Mouse (Mus musculus) urinary bladder, postnatal 36 days (tissue): ENCODE results near the gene Cxcl2.
A peak's percentile ranks its signal among the peaks of the same experiment; 100 is the strongest.

Experiments
- DNase-seq, 2 experiments: peaks; one replicate each; pipeline ENCODE4 v3.0.0; 2022; ENCODE audit warnings: low spot score in 2 of 2, mixed read lengths in 1 of 2

Gene Cxcl2

DNA sequence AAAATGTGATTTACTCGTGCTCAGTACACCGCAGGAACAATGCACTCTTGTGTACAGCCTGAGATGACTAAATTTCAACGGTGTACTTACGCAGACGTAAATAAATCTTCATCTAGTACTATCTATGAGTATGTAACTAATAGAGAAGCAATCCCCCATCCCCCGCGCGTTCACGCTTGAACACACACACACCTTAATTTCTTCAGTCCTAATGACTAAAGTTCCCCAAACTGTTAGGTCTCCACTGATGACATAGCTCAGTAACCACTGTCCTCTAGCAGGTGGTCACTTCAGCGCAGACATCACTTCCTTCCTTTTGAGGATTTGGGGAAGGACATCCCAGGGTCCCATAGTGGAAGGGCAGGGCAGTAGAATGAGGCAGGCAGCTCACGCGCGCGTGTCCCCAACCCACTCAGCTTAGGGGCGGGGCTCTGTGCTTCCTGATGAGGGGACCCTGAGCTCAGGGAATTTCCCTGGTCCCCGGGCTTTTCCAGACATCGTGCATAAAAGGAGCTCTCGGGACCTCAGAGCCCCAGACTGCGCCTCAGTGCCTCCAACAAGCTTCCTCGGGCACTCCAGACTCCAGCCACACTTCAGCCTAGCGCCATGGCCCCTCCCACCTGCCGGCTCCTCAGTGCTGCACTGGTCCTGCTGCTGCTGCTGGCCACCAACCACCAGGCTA lies at the start of gene Cxcl2:
Cxcl2 (plus strand) TSS at position 533 of the 682 bp plus-strand sequence.
- DNase-seq, result no peak

DNA sequence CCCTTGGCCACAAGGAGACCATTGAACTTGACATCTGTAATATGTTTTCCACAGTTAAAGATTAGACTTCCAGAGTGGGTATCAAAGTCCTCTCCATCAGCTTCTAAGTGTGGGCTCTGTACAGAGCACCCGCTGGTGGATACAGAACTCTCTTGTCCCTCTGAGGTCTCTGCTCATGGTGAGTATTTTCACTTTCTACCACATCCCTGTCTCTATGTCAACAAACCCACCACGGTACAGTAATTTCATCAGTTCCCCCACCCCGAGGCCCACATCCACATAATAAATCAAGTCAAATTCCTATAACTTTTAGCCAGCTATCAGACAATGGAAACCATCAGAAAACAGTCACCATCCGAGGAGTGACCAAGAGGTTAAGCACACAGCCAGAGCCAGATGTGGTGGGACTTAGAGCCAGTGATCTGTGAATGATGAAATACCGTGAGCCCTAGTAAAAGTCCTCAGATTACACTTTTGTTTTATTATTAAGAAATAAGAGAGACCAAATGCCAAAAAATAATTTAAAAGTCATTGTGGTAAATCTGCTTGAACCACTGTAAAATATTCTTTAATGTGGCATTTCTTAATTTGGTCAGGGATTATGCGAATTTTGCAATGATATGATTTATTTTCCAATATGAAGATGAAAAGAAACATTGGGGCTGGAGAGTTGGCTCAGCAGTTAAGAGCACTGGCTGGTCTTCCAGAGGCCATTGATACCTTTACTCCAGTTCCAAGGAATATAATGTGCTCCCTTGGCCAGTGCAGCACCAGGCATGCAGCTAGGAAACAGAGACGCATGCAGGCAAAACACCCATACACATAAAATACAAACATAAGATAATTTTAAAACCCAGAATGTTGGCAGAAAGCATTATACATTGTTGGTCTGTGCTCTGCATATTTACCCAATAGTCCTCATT lies 48.1 kb upstream of the Cxcl2 start:
- no peak for DNase-seq

DNA sequence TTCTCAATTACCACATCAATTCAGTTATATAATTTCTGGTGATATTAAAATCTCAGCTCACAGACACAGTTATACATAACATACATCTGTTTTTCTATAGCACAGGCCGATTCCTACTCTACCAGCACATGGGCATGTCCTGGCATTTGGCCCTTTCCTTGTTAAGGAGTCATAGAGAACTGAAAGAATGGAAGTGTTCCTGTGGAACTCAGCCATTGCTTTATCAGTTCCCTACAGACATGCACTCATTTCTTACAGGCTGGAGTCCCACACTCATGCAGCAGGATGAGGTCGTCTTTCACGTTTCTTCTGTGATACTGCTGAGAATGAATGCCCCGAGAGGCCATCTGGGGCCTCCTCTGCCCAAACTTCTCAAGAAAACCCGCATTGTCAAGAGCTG lies 46.2 kb upstream of the Cxcl2 start:
- no peak for DNase-seq

DNA sequence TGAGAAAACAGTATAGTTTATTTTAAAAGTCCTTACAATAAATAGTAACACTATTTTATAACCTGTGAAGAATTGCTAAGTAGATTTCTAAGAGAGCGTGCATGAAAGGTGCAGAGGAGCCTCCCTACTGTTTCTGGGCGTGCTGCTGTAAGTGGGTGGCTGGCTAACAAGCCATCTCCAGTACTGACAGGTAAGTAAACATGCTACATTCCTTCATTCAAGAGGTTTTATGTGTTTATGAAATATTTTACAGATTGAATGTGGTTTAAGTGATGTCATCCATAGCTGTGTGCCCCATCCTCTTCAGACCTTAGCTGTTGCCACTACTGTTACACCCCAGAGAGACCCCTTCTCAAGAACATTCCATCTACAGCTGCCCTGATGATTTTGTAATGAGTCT lies 45.2 kb upstream of the Cxcl2 start:
- DNase-seq, result no peak

DNA sequence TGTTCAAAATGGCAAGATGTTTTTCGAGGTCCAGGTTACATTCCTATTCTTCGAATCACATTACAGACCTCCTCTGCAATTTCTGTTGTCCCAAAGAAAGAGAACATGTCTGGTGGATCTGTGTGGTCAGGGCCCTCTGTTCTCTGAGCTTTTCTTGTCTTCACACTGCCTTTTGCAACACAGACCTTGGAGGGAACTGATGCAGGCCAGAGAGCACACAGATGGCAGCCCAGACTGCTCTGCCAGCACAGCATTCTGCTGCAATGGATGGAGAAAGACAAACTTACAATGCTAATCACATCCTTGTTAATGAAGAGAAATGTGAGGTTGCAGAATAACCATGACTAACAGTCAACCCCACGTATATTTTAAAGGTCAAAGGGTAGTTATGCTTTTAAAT lies 44.6 kb upstream of the Cxcl2 start:
- DNase-seq, result no peak

DNA sequence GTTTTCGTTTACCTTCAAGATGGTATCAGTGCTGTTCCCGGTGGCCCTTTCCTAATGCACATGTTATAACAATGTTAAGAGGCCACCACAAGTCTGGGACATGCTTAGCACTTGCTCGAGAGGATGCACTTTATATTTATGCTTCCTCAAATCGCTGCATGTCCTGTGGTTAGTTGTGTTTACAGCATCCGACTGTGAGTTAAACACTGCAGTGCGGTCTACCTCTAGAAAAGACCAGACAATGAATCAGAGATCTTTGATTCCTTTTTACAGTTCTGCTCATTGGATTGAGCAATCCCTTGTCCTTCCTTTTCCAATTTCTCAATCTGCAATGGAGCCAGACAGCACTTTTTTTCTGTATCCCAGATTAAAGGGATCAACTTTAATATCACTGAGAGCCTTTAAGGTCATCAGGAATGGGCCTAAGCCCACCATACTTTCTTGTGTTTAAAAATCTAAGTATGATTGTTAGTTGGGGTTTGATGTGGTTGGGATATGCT lies 41.7 kb upstream of the Cxcl2 start:
- no peak for DNase-seq

DNA sequence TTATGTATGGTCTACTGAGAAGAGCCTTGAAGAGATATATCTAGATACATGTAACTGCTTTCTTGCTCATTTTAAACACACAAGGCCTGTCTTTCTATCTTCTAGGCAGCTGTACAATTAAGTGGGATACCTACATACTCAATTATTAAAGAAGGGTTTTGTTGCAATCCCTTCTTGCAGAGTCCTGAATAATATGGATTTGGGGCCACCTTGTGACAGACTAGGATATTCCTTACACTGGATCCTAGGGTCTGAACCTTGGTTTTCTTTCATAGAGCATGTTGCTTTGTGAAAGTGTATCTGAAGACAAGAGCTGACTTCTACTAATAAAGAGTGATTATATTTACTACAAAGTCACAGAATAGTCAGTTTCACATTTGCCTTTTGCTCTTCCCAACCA lies 36.9 kb upstream of the Cxcl2 start:
- DNase-seq, result no peak

DNA sequence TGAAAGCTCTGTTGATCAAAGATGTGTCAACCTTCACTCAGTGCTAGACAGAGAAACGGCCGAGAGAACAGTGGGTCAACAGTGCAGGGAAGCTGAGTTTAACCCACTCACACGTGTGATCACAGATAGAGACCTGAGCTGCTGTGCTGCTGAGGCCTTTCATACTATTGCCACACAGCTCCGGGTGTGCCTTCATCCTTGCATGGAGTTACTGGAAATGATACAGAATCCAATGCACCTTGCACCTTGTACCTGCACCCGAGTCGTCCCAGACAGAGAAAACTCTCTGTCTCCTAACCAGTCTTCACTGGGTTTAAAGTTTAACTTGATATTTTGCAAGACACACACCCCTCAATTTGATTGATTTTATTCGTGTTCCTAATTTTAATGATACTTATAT lies 31.3 kb upstream of the Cxcl2 start:
- DNase-seq, result no peak

DNA sequence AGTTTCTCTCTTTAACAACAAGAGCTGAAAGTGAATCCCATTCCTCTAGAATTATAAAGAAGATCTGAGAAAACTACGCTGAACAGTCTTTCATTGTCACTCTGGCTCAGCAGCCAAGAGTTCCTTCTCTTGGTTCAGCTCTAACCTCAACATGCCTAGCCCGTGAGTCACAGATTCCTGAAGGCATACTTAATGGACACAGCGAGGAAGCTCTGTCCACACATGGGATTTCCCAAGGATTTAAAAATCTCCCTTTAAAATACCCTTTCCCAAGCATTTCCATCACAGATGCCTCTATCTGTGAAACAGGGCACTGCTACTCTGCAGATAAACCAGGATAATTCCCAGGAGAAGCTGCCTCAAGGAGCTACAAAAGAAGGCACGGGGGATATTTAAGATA lies 27.6 kb upstream of the Cxcl2 start:
- no peak for DNase-seq

DNA sequence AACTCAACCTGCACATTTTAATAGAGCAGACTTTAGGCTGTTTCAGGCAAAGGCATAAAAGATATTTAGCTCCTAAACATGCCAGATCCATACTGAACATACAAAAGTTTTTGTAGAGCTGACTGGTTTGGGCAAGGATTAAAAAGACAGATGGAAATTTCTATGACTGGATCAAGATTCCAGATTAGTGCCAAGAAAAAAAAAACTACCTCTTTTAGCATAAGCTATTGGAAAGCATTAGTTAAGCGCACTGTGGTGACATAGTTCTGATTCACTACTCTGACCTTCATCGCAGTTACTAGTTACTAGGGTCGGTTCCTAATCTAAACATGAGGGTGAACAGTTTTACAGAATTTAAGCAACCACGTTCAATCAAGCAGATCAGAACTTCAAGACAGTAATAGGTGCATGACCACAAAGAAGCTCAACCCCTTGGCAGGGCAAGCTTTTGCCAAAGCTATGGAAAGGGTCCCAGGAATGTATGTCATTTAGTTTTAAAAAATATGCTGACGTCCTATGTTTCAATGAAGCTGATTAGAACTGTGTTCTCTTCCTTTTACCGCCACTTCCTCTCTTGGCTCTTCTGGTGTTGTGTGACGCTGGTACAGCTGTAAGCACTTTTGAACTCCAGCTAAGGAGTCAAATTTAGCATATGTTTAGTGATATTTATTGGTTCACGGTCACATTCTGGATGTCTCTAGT lies 27.0 kb upstream of the Cxcl2 start:
- no peak for DNase-seq

DNA sequence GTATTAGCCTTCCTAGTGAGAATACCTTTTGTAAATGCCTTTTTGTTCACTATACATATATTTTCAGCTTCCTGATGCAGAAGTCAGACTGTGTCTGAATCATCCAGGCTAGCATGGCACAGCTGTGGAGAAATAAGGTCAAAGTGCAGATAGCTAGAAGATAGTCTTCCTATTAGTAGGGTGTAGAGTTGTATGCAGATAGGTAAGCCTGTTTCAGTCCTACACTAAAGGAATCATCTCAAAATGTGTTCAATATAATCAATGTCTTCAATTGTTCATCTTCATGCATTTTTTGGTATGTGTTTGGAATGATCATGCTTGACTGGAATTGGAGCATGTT lies 26.5 kb upstream of the Cxcl2 start:
- DNase-seq, result no peak

DNA sequence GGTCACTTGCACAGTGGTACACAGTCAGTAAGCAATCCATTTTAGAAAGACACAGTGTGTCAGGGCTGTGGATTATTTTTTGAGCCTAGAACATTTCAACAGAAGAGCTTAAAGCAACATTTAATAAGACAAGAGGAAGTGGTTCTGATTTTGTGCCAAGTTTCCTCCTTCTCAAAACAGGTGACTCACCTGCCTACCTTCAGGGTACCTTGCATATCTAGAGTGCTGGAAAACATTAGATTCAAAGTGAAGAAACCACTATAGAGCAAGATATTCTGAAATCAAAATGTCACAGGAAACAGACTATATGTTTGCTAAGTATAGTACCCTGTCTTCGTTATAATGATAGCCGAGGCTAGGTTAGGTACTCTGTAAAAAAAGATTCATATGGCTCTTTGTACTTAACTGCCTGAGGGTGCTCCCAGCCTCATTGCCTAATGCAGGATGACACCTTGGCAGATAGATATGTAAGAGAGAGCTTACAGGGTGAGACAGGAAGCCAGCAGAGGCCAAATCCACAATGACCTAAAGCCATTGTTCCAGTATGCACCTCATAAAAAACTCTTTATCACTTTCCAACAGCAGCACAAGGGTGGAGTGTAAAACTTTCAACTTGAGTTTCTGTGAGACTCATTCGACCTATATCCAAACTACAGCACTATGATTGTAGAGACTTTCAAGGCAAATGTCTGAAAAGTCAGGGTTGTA lies 24.2 kb upstream of the Cxcl2 start:
- DNase-seq, result no peak

DNA sequence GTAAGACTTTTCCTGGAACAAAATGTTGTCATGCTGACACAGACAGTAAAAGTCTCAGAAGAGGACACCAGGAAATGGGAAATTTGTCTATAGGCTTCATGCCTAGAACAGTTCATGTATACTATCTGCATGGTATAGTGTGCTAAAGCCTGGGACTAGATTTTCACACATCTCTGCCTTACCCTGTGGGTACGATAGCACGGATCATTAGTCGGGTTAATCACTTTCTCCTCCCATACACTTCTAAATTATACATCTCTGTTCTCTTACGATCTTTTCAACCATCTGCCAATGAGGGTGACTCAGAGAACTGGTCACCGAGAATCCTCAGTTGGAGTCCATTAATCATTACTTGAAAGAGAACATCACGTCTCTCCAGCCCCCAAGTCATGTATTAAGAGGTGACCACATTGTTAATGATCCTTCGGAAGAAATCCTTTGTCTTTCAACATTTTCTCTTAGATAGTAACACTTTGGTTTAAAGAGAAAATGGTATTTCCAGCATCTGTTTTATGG lies 23.3 kb upstream of the Cxcl2 start:
- DNase-seq, result no peak

DNA sequence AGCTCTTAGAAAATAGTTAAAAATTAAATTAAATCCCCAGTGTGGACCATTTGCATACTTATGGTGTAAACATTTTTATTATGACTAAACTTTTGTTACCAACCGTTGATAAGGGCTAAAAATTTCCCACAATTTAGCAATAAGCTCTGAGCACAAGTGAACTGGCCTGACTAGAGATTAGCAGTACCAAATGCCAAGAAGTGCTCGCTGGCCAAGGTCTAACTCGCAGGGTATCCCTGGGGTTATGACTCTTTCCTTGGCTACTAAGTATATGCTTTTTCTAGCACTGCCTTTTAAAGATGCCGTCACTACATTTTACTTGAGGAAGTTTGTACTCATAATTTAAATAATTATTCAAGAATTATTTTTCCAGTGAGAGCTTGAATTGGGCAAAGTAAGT lies 22.6 kb upstream of the Cxcl2 start:
- DNase-seq, result no peak

DNA sequence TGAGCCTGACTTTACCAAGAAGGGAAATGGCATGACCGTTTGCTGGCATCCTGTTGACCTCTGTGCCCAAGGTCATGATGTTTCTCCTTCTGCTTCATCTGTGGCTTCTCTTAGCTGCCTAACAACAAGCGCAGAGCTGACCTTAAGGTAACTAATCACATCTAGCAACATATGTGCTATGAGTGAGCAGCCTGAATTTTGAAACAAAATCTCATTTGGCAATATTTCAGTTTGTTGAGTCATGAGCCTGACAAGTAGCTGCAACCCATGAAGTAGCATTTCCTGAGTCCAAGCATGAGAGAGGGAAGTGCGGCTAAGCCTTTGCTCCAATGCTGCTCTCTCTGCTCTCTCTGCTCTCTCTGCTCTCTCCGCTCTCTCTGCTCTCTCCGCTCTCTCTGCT lies 22.0 kb upstream of the Cxcl2 start:
- DNase-seq, result no peak

DNA sequence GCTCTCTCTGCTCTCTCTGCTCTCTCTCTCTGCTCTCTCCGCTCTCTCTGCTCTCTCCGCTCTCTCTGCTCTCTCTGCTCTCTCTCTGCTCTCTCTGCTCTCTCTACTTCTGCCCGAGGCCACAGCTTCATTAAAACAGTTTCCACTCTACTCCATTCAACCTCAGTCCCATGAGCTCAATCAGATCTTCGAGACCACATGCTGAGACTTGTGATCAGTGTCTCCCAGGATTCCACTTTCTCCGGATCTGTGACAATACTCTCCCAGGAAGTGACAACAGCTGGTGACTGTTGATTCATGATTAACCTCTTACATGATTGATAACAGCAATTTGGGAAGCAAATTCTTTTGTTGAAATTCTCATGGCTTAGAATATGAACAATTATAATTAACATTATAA lies 21.5 kb upstream of the Cxcl2 start:
- no peak for DNase-seq

DNA sequence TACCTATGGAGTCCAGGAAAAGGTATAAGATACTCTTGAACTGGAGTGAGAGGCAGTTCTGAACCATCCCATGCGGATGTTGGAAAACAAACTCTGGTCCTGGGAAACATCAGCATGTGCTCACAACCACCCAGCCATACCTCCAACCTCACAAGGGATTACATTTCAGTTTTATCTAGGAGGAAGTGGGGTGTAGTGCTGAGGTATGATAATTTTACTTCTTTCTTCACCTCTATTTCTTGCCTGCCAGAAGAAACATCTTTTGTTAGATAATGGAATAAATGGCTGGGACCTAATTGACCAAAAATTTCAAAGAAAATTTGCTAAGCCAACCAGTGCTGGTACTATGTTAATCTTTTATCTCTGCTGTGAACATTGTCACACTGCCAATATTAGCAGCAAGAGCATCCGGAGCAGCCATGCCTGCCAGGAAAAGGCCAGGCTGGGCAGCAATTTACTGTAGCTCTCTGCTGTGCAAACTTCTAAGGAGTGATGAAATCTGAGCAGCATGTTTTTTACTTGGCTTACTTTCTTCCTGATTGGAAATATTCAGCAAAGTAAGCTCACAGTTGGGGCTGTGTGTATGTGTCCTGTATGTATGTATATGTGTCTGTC lies 18.9 kb upstream of the Cxcl2 start:
- DNase-seq, result no peak

DNA sequence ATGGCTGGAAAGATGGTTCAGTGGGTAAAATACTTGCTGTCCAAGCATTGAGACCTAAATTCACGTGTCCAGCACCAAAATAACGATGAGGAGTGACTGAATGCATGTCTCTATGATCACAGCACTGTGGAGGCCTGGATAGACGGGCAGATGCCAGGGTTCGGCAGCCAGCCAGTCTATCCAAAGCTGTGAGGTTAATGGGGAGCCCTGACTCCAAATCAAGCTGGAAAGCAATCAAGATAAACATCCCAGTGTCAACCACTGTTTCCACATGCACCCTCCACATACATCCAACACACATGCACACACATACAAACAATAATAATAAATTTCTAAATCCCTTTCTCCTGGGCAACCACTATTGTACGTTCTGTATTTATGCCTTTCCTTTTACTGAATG lies 15.0 kb upstream of the Cxcl2 start:
- DNase-seq, result no peak

DNA sequence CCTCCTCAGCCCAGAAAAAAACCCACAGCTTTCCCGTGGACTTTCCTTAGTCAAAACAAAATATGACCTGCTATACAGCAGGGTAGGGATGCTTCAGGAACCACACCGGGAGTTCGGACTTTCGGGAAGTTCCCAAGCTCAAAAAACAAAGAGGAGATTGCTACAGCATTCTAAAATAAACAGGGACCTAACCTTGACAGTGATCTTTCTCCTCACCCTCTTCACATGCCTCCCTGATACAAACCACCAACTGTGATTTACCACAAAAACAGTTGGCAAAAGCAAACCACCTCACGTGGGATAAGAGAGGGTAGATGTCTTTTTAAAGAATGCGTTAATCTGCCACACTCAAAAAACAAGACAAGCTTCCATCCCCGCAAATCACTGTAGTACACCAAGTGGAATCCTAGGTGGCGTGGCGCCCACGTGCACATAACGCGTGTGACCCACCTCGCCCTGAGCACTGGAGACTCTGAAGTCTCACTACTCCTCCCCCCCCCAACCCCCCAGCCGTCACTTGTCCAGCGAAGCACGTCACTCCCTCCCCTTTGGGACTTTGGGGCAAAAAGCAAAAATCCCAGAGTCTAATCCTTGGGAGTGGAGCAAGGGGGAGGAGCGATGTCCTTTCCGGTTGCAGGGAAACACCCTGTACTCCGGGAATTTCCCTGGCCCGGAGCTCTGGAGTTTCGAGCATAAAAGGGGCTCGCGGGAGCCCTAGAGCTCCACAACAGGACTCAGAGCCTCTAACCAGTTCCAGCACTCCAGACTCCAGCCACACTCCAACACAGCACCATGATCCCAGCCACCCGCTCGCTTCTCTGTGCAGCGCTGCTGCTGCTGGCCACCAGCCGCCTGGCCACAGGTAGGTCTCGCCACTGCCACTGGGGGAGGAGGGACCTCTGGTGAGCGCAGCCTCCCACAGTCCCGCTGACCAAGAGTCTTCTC lies 12.9 kb upstream of the Cxcl2 start, which contains the start of gene Cxcl1:
Cxcl1 (plus strand) TSS at position 723 of the 945 bp plus-strand sequence.
- DNase-seq, result peak in 1 of 2 experiments; percentile 32

DNA sequence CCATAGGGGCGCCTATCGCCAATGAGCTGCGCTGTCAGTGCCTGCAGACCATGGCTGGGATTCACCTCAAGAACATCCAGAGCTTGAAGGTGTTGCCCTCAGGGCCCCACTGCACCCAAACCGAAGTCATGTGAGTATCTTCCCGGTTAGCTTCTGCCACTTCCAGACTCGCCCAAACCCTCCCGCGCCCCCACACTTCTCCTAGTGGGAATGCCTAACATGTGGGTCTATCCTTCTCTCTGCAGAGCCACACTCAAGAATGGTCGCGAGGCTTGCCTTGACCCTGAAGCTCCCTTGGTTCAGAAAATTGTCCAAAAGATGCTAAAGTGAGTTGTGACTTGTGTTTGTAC lies 12.2 kb upstream of the Cxcl2 start:
- no peak for DNase-seq
